Mouse (Mus musculus) stomach, embryonic 16.5 days (tissue): Measurements from ENCODE around the gene Serping1. TPM values are rescaled to one million over a fixed set of nuclear protein-coding genes. Genes with fewer than 3 reads are reported as not detected.
"Not testable (repeated sequence)": the region's sequence is repeated elsewhere in the genome, so short reads cannot be mapped to it uniquely, and the experiment has no call there.

Experiments
- ATAC-seq: fragments of 200-750 bp; cut with Nextera tagmentation; 2 replicates; pipeline ENCODE4 v1.8.0; 2017; ENCODE audit warnings: moderate number of reproducible peaks, moderate TSS enrichment; ENCODE audit not compliant: insufficient read depth, low FRiP score
- H3K27ac ChIP-seq: fragments of 300-500 bp; sonication (generic); 2 replicates; pipeline ENCODE4 v1.5.1; 2014; ENCODE audit warnings: low read length
- H3K27me3 ChIP-seq: fragments of 300-500 bp; sonication (generic); 2 replicates; pipeline ENCODE4 v1.6.1; 2014; ENCODE audit warnings: low read length, control low read depth, mixed read lengths; ENCODE audit not compliant: control insufficient read depth, insufficient read depth
- H3K36me3 ChIP-seq: fragments of 300-500 bp; sonication (generic); 2 replicates; pipeline ENCODE4 v1.6.1; 2014; ENCODE audit warnings: low read length; ENCODE audit not compliant: control insufficient read depth, insufficient read depth
- H3K4me1 ChIP-seq: fragments of 300-500 bp; sonication (generic); 2 replicates; pipeline ENCODE4 v1.6.1; 2014; ENCODE audit warnings: low read length, control low read depth, mixed read lengths; ENCODE audit not compliant: control insufficient read depth, insufficient read depth
- H3K4me2 ChIP-seq: fragments of 300-500 bp; sonication (generic); 2 replicates; pipeline ENCODE4 v1.6.1; 2014; ENCODE audit warnings: low read depth, low read length, mixed read lengths
- H3K4me3 ChIP-seq: fragments of 300-500 bp; sonication (generic); replicated peaks from 2 replicates; pipeline ENCODE4 v1.5.1; 2014; ENCODE audit warnings: mild to moderate bottlenecking, low read length
- H3K9ac ChIP-seq: fragments of 300-500 bp; sonication (generic); 2 replicates; pipeline ENCODE4 v1.6.1; 2014; ENCODE audit warnings: low read length
- H3K9me3 ChIP-seq: fragments of 300-500 bp; sonication (generic); replicated peaks from 2 replicates; pipeline ENCODE4 v1.6.1; 2016; ENCODE audit warnings: low read length, control low read depth; ENCODE audit not compliant: control insufficient read depth
- WGBS: fragments of 180-500 bp; shearing (Covaris S2); extraction: QIAGEN DNeasy Blood & Tissue Kit; methylation state at CpG from one replicate; pipeline ENCODE4 v1.1.7; 2014; 5-methylcytosine and 5-hydroxymethylcytosine counted together
- polyA plus RNA-seq: library from polyadenylated mRNA; unstranded; fragments of >200 nt; fragmentation: Nextera tagmentation; extraction: Ambion mirVana; gene quantifications from 2 replicates; pipeline ENCODE4 v1.2.1, GENCODE M21; 2015

The Serping1 gene
- polyA plus RNA-seq, 1 experiment from 2014 or later, result 98.2 TPM

DNA sequence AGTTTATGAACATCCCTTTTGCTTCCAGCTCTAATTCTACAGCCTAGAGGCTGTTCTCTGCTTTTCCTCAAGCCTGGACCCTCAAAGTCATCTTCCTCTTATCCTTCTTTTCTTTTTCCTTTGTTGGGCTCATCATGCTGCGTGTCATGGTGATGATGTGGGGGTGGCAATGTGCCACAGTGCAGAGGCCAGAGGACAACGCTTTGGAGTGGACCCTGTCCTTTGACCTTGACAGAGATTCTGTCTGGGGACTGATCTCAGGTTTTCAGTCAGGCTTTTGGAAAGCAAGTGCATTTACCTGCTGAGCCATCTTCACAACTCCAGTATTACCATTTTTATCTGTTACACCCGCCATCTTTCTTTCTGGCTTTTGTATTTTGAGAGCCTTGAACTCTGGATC, 44.0 kb downstream of the Serping1 start:
- H3K9ac ChIP-seq, result no peak overlapping the region
- WGBS, result 83% methylated on average over 3 of the region's 3 CpGs

DNA sequence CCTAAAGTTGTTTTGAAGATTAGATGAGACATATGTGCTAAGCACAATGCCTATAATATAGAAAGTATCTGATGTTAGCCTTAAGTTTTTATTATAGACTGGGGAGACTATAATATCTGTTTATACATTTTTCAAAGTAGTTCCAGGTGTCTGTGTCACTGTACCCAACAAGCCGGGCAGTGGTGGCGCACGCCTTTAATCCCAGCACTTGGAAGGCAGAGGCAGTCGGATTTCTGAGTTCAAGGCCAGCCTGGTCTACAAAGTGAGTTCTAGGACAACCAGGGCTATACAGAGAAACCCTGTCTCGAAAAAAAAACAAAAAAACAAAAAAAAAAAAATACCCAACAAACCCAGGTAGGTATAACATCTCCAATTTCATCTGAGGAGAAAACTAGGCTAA, 47.1 kb downstream of the Serping1 start:
- WGBS, result 78% methylated on average over 5 of the region's 5 CpGs
- H3K9me3 ChIP-seq, ATAC-seq, H3K27ac ChIP-seq, H3K4me2 ChIP-seq, H3K27me3 ChIP-seq, H3K4me3 ChIP-seq, H3K9ac ChIP-seq, H3K36me3 ChIP-seq: not testable (repeated sequence)
- H3K4me1 ChIP-seq, result peaks cover 10% of the 10 kb centered on the region

More for the DNA sequence above, 44.0 kb downstream of the Serping1 start:
- Histone ChIP-seq H3K4me1 (peaks cover 23% of the 10 kb centered on the region), H3K4me3 (no peak overlapping the region), H3K27ac (no peak overlapping the region), H3K36me3 (no peaks in the 10 kb centered on the region), H3K9me3 (no peaks in the 10 kb centered on the region), H3K4me2 (no peak overlapping the region), H3K27me3 (no peaks in the 10 kb centered on the region)
- ATAC-seq, result no peak

DNA sequence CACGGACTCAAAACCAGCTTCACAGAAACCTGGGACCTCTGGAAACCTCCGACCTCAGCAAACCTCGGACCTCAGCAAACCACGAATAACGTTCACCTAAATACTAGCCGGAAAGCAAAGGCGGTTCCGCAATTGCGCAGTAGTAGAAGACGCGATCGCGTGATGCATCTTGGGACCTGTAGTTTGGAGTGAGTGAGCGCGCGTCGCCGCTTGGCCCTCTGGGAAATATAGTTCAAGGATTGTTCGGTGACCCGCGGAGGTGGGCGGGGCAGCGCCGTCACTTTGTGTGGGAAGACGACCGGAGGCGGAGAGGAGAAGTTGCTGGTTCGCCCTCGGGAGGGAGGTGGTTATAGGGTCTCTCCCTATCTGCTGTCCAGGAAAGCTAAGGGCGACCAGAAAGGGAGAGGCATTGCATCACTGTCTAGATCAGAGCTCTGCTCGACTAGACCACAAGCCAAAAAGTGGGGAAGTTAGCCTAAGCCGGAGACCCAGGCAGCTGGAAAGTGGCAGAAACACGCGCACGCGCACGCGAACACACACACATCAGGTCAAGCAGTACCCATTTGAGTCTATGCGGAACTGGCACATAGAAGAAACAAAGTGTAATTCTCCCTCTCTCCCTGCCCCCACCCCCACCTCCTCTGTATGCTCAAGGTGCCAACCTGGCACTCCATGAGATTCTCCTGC, 47.9 kb downstream of the Serping1 start, which contains the start of gene Clp1:
Gene Clp1 (minus strand): TSS at position 179 of the 687 bp plus-strand sequence.
- Histone ChIP-seq H3K4me2 (peak within 1 kb of the TSS; percentile 93), H3K36me3 (0 out of 2 replicates have a peak, but pooled peaks cover 9% of the 10 kb centered on the region), H3K9ac (peak within 1 kb of the TSS; percentile 78), H3K4me1 (peaks cover 10% of the 10 kb centered on the region), H3K27ac (peak within 1 kb of the TSS; percentile 94), H3K27me3 (no peaks in the 10 kb centered on the region), H3K4me3 (peak within 1 kb of the TSS; percentile 78), H3K9me3 (no peaks in the 10 kb centered on the region)
- WGBS, result under 1% methylated on average over 39 of the region's 39 CpGs
- peak; percentile 99 for ATAC-seq

DNA sequence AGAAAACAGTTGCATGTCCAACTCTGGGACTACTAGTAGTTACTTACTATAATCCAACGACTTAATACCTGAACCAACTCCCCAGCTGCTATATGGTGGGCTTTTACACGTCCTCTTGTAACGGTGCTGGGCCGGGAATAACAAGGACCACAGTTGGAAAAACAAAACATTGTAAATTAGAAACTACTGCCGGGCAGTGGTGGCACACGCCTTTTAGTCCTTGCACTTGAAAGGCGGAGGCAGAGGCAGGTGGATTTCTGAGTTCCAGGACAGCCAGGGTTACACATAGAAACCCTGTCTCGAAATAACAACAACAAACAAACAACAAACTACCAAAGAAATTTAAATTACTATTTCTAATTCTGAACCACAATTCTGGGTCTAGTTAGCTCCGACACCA, 48.5 kb downstream of the Serping1 start:
- 2% methylated on average over 9 of the region's 9 CpGs for WGBS
- H3K27me3 ChIP-seq, result no peaks in the 10 kb centered on the region

DNA sequence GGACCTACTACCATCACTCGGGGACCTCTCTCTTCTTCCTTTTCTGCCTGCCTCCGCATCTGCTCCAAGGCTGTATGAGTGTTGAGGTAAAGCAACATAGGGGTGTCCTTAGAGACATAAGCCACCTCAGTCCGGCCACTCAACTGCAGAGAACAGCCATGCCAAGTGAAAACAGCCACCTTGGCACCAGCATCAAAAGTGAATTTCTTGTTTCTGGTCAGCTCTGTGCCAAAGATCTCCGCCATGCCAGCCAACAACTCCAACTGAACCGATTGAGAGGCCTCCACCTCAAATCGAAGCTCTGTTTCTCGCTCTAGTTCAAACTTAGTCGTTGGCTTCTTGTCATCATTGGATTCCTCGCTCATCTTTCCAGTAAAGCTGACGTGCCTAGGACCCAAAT, 49.5 kb downstream of the Serping1 start:
- no peak overlapping the region for H3K9ac ChIP-seq
- H3K4me3 ChIP-seq, result no peak overlapping the region
- H3K4me2 ChIP-seq, result 0 out of 2 replicates have a peak overlapping the region, but pooled peaks have one; percentile 93
- peaks cover 10% of the 10 kb centered on the region for H3K4me1 ChIP-seq
- ATAC-seq, result no peak
- 93% methylated on average over 10 of the region's 10 CpGs for WGBS
- no peak overlapping the region for H3K27ac ChIP-seq
- no peaks in the 10 kb centered on the region for H3K9me3 ChIP-seq
- no peaks in the 10 kb centered on the region for H3K27me3 ChIP-seq
- H3K36me3 ChIP-seq, result 0 out of 2 replicates have a peak, but pooled peaks cover 9% of the 10 kb centered on the region

More for the DNA sequence above, 48.5 kb downstream of the Serping1 start:
- peak overlapping the region; percentile 78 for H3K4me3 ChIP-seq
- peaks cover 10% of the 10 kb centered on the region for H3K4me1 ChIP-seq
- 0 out of 2 replicates have a peak, but pooled peaks cover 9% of the 10 kb centered on the region for H3K36me3 ChIP-seq
- peak overlapping the region; percentile 77 for H3K9ac ChIP-seq
- no peak for ATAC-seq
- H3K4me2 ChIP-seq, result peak overlapping the region; percentile 93
- H3K9me3 ChIP-seq, result no peaks in the 10 kb centered on the region
- 0 out of 2 replicates have a peak overlapping the region, but pooled peaks have one; percentile 13 for H3K27ac ChIP-seq

DNA sequence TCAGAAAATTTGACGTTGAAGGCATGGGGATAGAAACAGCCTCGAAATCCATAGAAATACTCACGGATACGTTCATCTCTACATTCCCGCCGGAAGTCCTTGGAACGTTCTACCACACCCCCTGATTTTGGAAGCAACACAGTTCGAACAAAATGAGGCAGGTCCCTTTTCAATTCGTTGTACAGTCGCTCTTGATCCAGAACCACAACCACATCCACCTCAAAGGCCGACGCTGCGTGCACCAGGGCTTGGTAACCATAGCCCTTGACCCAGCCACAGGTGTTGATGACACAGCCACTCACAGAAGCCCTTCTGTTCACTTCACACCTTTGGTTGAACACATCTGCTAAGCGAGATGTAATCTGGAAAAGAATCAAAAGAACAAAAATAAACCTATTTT, 51.4 kb downstream of the Serping1 start:
- peaks cover 10% of the 10 kb centered on the region for H3K4me1 ChIP-seq
- H3K4me2 ChIP-seq, result no peak overlapping the region
- H3K36me3 ChIP-seq, result 0 out of 2 replicates have a peak, but pooled peaks cover 9% of the 10 kb centered on the region
- H3K9ac ChIP-seq, result no peak overlapping the region
- no peaks in the 10 kb centered on the region for H3K9me3 ChIP-seq
- ATAC-seq, result no peak
- no peak overlapping the region for H3K27ac ChIP-seq
- H3K4me3 ChIP-seq, result no peak overlapping the region
- no peaks in the 10 kb centered on the region for H3K27me3 ChIP-seq
- 92% methylated on average over 14 of the region's 14 CpGs for WGBS

DNA sequence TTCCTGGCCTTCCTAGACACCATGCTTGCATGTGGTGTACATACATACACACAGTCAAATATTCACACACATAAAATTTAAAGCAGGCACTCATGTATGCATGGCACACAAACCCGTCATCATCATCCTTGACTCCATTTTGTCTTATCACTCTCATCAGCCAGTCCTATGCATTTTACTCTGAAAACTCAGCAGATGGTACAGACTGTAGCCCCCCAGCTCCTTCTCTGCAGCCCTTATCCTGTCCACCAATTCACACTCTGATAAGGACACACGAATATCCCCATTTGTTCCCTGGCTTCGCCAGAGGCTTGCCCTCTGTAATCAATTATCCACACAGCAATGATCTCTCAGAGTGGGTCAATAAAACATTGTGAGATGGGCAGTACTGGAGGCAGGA, 54.1 kb downstream of the Serping1 start:
- Histone ChIP-seq H3K4me1 (peaks cover 8% of the 10 kb centered on the region), H3K27ac (no peak overlapping the region), H3K4me3 (no peak overlapping the region), H3K27me3 (no peaks in the 10 kb centered on the region), H3K9ac (no peak overlapping the region), H3K9me3 (no peaks in the 10 kb centered on the region), H3K36me3 (0 out of 2 replicates have a peak, but pooled peaks cover 9% of the 10 kb centered on the region), H3K4me2 (no peak overlapping the region)
- no peak for ATAC-seq
- 84% methylated on average over 3 of the region's 3 CpGs for WGBS

DNA sequence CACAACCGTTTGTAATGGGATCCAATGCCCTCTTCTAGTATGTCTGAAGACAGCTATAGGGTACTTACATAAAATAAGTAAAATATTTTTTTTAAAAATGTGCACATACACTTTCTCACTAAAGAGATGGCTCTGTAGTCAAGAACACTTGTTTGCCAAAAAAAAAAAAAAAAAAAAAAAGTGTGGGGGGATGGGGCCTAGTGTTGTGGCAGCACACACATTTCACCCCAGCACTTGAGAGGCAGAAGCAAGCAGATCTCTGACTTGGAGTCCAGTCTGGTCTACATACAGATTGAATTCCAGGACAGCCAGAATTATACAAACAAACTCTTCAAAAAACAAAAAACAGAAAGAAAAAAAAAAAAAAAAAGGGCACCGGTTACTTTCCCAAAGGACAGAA, 54.5 kb downstream of the Serping1 start:
- 93% methylated on average over 2 of the region's 2 CpGs for WGBS

DNA sequence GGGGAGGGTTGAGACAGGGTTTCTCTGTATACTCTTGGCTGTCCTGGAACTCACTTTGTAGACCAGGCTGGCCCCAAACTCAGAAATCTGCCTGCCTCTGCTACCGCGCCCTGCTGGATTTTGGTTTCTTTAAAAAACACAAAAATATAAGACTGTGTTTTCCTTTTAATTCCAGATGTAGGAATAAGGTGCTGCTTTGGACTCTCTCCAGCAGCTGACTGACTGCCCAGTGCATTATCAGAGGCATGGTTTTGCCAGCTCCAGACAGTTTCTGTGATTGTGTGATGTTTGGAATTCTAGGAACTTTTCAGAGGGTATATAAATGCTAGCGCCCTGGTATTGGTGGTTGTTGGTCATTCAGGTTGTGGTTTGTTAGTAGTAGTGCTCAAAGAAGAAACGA, 57.9 kb downstream of the Serping1 start:
- no peak overlapping the region for H3K4me3 ChIP-seq
- no peak for ATAC-seq
- H3K27me3 ChIP-seq, result no peaks in the 10 kb centered on the region
- no peak overlapping the region for H3K27ac ChIP-seq
- H3K9ac ChIP-seq, result no peak overlapping the region
- H3K4me2 ChIP-seq, result no peak overlapping the region
- H3K4me1 ChIP-seq, result peaks cover 11% of the 10 kb centered on the region
- H3K36me3 ChIP-seq, result no peaks in the 10 kb centered on the region
- no peaks in the 10 kb centered on the region for H3K9me3 ChIP-seq
- WGBS, result 99% methylated on average over 4 of the region's 4 CpGs

More for the DNA sequence above, 54.5 kb downstream of the Serping1 start:
- Histone ChIP-seq H3K27ac (no peak overlapping the region), H3K9ac (no peak overlapping the region), H3K9me3 (no peaks in the 10 kb centered on the region), H3K4me2 (no peak overlapping the region), H3K4me1 (peaks cover 4% of the 10 kb centered on the region; the same call in 1 of the 2 replicates), H3K36me3 (0 out of 2 replicates have a peak, but pooled peaks cover 9% of the 10 kb centered on the region), H3K4me3 (no peak overlapping the region), H3K27me3 (no peaks in the 10 kb centered on the region)
- ATAC-seq, result no peak
